8 mouse cellular contexts compared by ENCODE assay signal in the genomic region with DNA sequence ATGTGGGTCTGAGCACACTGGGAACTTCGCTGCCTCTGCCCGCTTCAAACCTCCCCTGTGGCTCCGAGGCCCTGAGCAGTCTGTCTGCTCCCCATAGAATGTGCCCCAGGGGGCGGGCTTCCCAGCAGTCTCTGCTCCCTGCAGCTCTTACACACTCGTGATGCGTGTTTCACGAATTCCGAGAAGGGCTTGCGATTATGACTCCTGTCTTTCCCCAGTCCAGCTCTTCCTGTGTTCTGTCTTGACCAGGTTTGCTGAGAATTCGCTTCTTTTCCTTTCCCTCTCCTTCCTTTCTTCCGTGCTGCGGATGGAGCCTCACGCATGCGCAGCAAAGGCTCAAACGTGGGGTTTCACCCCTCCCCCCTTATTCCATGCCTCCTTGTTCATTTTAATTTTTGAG. TPM values are rescaled to one million over a fixed set of nuclear protein-coding genes. Genes with fewer than 3 reads are reported as not detected.
DNase-seq lines count a peak whose midpoint lies in the region; ATAC-seq and TF ChIP-seq lines count a peak whose summit lies in the region.

No protein-coding gene starts in this region.

- 61% methylated on average over 15 of the region's 15 CpGs for WGBS in lung, embryonic 16.5 days
- 63% methylated on average over 15 of the region's 15 CpGs for WGBS in forebrain, embryonic 12.5 days
- WGBS in olfactory bulb, adult 2 months = 48% methylated on average over 15 of the region's 15 CpGs

- DNase-seq in embryo, embryonic 11 days = peak; percentile 29
- no peak for DNase-seq in embryo, embryonic 10.5 days (ENCODE audit: low spot score)
- DNase-seq in lung, postnatal 36 days = no peak
- DNase-seq in layer of hippocampus, postnatal 25 days (ENCODE audit: extremely low spot score in 1 of 2, low spot score in 1 of 2) = peak; percentile 7 to 19
- no peak for DNase-seq in kidney, adult 9 months

- TF ChIP-seq POLR2A in olfactory bulb, adult 2 months (IDR thresholded peaks at IDR 0.05; ENCODE audit: insufficient read depth, low read depth, low read length) = no peak

- H3K36me3 ChIP-seq in lung, embryonic 16.5 days (ENCODE audit: control insufficient read depth, insufficient read depth, low read length) = no peaks in the 10 kb centered on the region
- peaks cover 10% of the 10 kb centered on the region; the same call in 1 of the 2 replicates for H3K36me3 ChIP-seq in forebrain, embryonic 12.5 days (replicated peaks)

- H3K4me3 ChIP-seq in lung, embryonic 16.5 days (ENCODE audit: low read length) = peak overlapping the region; percentile 24; the same call in 1 of the 2 replicates
- no peak overlapping the region for H3K4me3 ChIP-seq in forebrain, embryonic 12.5 days (replicated peaks)
- peak overlapping the region; percentile 47 for H3K4me3 ChIP-seq in olfactory bulb, adult 2 months (ENCODE audit: insufficient read depth, low read depth, low read length)

- H3K27me3 ChIP-seq in lung, embryonic 16.5 days (ENCODE audit: control insufficient read depth, insufficient read depth, low read depth, low read length) = no peaks in the 10 kb centered on the region
- no peaks in the 10 kb centered on the region for H3K27me3 ChIP-seq in forebrain, embryonic 12.5 days

- H3K4me2 ChIP-seq in lung, embryonic 16.5 days (ENCODE audit: low read depth, low read length) = peak overlapping the region; percentile 29
- peak overlapping the region; percentile 9; the same call in 1 of the 2 replicates for H3K4me2 ChIP-seq in forebrain, embryonic 12.5 days

- no peaks in the 10 kb centered on the region; the same call in none of the 2 replicates for H3K4me1 ChIP-seq in lung, embryonic 16.5 days (replicated peaks; ENCODE audit: control insufficient read depth, insufficient read depth, low read length)
- H3K4me1 ChIP-seq in forebrain, embryonic 12.5 days = peaks cover 17% of the 10 kb centered on the region
- peaks cover 34% of the 10 kb centered on the region for H3K4me1 ChIP-seq in olfactory bulb, adult 2 months (ENCODE audit: control insufficient read depth, insufficient read depth, low read length)

- no peak overlapping the region for H3K27ac ChIP-seq in lung, embryonic 16.5 days (ENCODE audit: low read length)
- no peak overlapping the region for H3K27ac ChIP-seq in forebrain, embryonic 12.5 days
- peak overlapping the region; percentile 56 for H3K27ac ChIP-seq in olfactory bulb, adult 2 months (ENCODE audit: insufficient read depth, low read depth, low read length)

- H3K9me3 ChIP-seq in lung, embryonic 16.5 days (ENCODE audit: control insufficient read depth, low read length) = no peaks in the 10 kb centered on the region
- no peaks in the 10 kb centered on the region for H3K9me3 ChIP-seq in forebrain, embryonic 12.5 days

- H3K9ac ChIP-seq in lung, embryonic 16.5 days (ENCODE audit: low read length) = peak overlapping the region; percentile 43; the same call in 1 of the 2 replicates
- H3K9ac ChIP-seq in forebrain, embryonic 12.5 days = 0 out of 2 replicates have a peak overlapping the region, but pooled peaks have one; percentile 12

- no peak for TF ChIP-seq CTCF in olfactory bulb, adult 2 months (IDR thresholded peaks at IDR 0.05; ENCODE audit: insufficient read depth, low read depth, low read length)

- no peak for ATAC-seq in lung, embryonic 16.5 days (ENCODE audit: low read depth)
- no peak for ATAC-seq in forebrain, embryonic 12.5 days (ENCODE audit: low FRiP score)

RNA-seq across cellular contexts. Expression of a gene that starts 54.1 kb away (rescaled TPM):
- 7.3 and 8.3 TPM in 2 replicates for polyA plus RNA-seq in lung, embryonic 16.5 days (2015; fragmentation: Nextera tagmentation; extraction: Ambion mirVana)
- 7.6 and 13.4 TPM in 2 replicates for polyA plus RNA-seq in forebrain, embryonic 12.5 days (2016; fragmentation: Nextera tagmentation; extraction: Ambion mirVana)
- 10 to 100 TPM; 45.5 to 53.0 TPM for total RNA-seq in layer of hippocampus, postnatal 25 days (2021)
- not detected in 2 replicates for polyA plus RNA-seq in olfactory bulb, adult 2 months (2012; ENCODE audit: insufficient read depth, insufficient read length, low replicate concordance, missing spikeins)

RNA-seq across cellular contexts. Expression of a gene that starts 54.5 kb away (rescaled TPM):
- polyA plus RNA-seq in lung, embryonic 16.5 days (2015; fragmentation: Nextera tagmentation; extraction: Ambion mirVana) = 14.4 and 15.8 TPM in 2 replicates
- polyA plus RNA-seq in forebrain, embryonic 12.5 days (2016; fragmentation: Nextera tagmentation; extraction: Ambion mirVana) = 4.8 and 6.0 TPM in 2 replicates
- 1 to 10 TPM; 1.1 TPM for total RNA-seq in layer of hippocampus, postnatal 25 days (2021)
- not detected in 2 replicates for polyA plus RNA-seq in olfactory bulb, adult 2 months (2012; ENCODE audit: insufficient read depth, insufficient read length, low replicate concordance, missing spikeins)

Comparison
In these comparisons a context has a peak if more than half of its experiments do, and no peak if none do; other contexts are left out.
1. DNase-seq: peak in embryo, embryonic 11 days (single experiment) and layer of hippocampus, postnatal 25 days (2 of 2); none in embryo, embryonic 10.5 days (single experiment), lung, postnatal 36 days (single experiment) and kidney, adult 9 months (single experiment).